Mouse (Mus musculus) liver (tissue): Measurements from ENCODE around the gene Pkdcc.

Source experiments
- DNase-seq: peaks from one replicate; pipeline ENCODE4 v3.0.0-alpha.2; 2020; ENCODE audit warnings: mixed read lengths

Pkdcc gene

DNA sequence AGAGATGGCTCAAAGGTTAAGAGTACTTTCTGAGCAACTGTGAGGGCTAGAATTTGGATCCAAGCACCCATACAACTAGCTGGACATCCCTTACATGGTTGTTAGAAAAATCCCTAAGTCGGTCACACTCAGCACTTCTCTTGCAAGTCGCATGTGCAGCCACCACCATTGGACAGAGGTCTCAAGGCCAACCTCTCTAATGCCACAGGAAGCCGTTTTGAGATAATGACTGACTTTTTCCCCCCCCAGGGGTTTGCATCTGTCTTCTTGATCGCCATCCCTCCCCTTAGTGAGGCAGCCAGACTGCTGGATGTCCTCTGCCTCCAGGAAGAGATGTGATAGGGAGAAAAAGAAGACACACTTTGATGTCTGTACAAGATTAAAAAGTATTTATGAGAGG is 32.1 kb downstream of the Pkdcc start:
- no peak for DNase-seq

DNA sequence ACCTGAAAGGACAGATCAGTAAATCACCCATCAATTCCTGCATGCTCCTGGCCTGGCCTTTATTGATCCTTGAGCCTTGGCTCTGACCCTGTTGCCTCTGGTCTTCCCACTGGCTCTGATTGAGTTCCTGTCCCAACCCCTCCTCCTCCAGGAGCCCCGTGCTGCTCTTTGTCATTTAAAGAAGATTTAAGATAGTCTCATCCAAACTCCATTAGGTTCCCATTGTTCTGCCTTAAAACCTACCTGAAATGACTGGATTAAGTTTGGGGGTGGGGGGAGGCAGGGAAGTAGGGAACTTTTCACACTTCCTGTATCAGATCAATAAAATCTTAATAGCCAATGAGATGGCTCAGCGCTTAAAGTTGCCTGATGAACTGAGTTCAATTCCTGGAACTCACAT is 33.4 kb downstream of the Pkdcc start:
- DNase-seq = no peak

DNA sequence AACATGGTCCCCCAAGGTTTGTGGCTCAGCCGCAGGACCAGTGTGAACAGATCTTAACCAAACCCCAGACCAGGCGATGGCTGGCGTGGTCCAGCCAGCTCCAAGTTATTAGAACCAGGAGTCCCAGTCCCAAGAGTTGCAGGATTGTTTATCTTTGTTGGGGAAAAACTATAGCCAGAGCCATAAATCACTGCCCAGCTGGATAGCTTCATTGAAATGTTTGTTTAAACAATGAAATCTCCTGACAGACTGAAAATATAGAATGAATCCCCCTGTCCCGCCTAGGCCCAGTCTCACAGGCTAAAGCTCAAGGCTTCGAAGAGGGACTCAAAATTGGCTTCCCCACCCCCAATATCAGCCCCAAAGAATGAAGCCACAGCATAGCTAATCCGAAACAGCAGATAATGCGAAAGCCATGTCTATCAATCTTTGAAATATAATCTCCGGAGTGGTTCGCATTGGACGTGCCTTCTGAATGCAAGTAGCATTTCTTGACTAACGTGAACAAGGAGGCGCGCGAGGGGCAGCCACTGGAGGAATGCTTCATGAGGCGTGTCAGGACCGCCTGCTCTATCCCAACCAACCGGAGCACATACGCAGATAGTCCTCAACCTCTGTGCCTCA is 35.9 kb downstream of the Pkdcc start:
- no peak for DNase-seq

DNA sequence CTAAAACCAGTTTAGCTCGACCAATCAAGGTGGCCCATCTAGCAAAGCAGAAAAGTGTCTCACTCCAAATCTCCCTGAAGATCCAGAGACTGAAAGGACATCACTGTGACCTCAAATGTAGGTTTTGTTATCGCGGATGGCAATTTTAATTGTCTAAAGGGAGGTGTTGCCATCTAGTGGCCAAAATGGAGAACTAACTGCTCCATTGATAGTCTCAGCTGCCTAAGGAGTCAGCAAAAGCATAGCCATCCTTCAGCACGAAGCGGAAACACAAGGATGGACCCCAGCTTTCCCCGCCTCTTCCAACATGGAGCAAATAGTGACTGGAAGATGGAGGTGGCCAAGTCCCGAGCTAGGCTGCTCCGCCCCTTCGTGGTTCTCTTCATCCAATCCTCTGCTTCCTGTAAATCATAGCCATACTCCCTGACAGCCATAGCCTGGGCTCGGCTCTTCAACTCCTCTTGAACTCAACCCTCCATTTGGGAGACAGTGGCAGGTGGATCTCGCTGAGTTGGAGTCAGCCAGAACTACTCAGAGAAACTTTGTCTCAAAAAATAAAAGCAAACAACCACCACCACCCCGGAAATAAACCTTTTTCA is 38.1 kb downstream of the Pkdcc start:
- no peak for DNase-seq

DNA sequence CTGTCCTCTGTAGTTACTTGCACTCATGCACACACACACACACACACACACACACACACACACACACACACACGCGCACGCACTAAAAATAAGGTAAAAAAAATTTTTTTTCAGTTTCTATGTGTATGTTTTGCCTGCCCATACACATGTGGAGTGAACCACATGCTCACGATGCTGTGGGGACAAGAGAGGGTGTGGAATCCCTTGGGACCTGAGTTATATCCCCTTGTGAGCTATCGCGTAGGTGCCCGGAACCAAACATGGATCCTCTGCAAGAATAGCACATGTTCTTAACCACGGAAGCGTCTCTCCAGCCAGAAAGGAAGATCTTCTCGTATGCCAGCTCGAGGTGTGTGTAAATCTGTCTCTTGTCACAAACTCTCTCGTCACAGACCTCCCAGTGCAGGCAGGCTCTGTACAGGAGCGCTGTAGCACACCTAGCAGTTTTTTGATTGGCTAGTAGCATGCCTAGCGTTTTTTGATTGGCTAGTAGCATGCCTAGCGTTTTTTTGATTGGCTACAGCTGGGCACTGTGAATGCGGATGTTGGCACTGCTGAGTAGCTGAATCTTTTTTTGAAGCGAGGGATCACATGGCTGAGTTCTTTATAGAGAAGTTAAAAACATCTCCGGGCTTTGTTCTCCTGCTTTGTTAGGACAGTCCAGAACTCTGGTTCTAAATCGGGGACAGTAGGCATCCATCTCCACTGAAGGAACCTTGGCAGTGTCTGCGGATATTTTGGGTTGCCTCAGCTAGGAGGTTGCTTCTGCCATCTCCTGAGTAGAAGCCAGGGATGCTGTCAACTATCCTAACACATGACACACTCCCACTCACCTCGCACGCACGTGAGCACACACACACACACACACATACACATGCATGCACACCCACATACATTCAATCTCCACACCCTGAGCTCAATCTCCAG is 52.4 kb downstream of the Pkdcc start:
- peak; percentile 51 for DNase-seq

DNA sequence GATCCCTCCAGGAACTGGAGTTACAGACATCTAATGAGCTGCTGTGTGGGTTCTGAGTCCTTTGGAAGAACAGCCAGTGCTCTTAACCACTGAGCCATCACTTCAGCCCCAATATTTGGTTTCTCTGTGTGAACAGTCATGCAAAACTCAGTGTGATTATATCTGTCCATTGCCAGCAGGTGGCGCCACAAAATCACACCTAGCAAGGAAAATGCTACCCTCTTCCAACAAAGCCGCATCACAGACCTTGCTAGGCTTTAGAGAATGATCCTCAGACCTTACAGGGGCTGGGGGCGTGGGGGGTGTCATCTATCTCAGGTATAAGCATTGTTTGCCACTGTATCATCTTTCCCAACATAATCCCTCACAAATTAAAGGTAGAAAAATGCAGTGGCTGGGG is 56.4 kb downstream of the Pkdcc start:
- peak; percentile 78 for DNase-seq

DNA sequence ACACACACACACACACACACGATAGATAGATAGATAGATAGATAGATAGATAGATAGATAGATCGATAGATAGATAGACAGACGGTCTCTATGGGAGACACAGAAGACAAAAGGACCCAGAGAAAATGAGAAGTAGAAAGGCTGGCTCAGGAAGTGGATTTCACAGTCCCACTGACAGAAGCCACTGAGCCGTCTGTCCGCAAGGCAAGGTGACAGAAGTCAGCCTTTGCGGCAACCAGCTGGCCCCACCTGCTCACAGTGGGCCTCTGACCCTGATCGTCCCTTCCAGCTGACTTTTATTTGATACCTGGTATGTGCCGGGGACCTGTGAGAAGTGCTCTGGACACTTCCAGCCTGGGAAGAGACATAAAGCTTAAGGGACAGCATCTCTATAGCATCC is 57.5 kb downstream of the Pkdcc start:
- DNase-seq = no peak

DNA sequence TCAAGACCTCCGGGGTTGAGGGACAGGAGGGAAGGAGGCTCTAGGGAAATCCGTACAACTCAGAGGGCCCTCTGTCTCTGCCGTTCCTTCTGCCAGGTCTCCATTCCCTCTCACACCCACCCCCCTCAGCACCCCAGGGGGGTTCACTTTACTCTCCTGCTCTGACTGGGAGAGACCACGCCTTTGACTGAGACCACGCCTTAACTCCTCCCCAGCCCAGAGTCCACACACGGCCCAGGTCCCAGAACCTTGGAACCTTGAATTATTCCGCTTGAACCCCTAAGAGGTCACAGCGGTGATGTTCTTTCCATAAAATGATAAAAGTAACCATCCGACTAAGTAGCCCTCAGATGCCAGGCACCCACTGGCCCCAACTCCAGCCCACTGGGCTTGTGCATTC is 58.5 kb downstream of the Pkdcc start:
- peak; percentile 27 for DNase-seq

DNA sequence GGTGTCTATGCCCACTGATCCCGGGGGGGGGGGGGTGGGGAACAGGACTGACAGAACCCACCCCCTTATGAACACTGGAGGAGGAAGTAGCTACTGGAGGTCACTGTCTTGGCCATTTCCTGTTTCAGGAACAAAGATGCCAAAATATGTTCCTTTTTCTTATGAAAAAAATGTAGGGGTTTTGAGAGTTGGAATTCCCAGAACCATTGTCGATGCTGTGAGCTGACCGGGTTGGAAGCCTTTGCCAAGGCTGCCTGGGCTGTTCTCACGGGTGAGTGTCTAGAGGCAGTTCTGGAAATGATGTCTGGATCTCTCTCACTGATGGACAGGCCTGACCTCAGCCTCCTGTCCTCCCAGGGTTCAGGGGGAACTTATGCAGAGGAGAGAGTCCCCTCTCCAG is 59.0 kb downstream of the Pkdcc start:
- DNase-seq = no peak
